Mouse (Mus musculus) forebrain, postnatal 0 days (tissue): ENCODE data around the gene Nudt3. TPM values are rescaled to one million over a fixed set of nuclear protein-coding genes. Genes with fewer than 3 reads are reported as not detected.

Experiments used
- ATAC-seq: fragments of 200-750 bp; cut with Nextera tagmentation; 2 replicates; pipeline ENCODE4 v1.8.0; 2017; ENCODE audit warnings: mild to moderate bottlenecking, moderate library complexity
- DNase-seq: peaks from one replicate; pipeline ENCODE4 v3.0.0-alpha.2; 2015
- H3K27ac ChIP-seq: fragments of 300-500 bp; sonication (generic); 2 replicates; pipeline ENCODE4 v1.5.1; 2014; ENCODE audit warnings: low read depth, mild to moderate bottlenecking, antibody characterized with exemption, low read length, moderate library complexity, mixed read lengths
- H3K27me3 ChIP-seq: fragments of 300-500 bp; sonication (generic); 2 replicates; pipeline ENCODE4 v1.6.1; 2014; ENCODE audit warnings: mild to moderate bottlenecking, low read length, mixed read lengths; ENCODE audit not compliant: insufficient read depth
- H3K36me3 ChIP-seq: fragments of 300-500 bp; sonication (generic); 2 replicates; pipeline ENCODE4 v1.6.1; 2014; ENCODE audit warnings: mild to moderate bottlenecking, moderate library complexity; ENCODE audit not compliant: insufficient read depth
- H3K4me1 ChIP-seq: fragments of 300-500 bp; sonication (generic); 2 replicates; pipeline ENCODE4 v1.6.1; 2014; ENCODE audit warnings: antibody characterized with exemption; ENCODE audit not compliant: insufficient read depth
- H3K4me2 ChIP-seq: fragments of 300-500 bp; sonication (generic); 2 replicates; pipeline ENCODE4 v1.6.1; 2014; ENCODE audit warnings: low read depth, mild to moderate bottlenecking, moderate library complexity
- H3K4me3 ChIP-seq: fragments of 300-500 bp; sonication (generic); 2 replicates; pipeline ENCODE4 v1.5.1; 2014; ENCODE audit warnings: low read depth, low read length, mixed read lengths
- H3K9ac ChIP-seq: fragments of 300-500 bp; sonication (generic); 2 replicates; pipeline ENCODE4 v1.6.1; 2014; ENCODE audit warnings: mild to moderate bottlenecking
- H3K9me3 ChIP-seq: fragments of 300-500 bp; sonication (generic); 2 replicates; pipeline ENCODE4 v1.6.1; 2016; ENCODE audit warnings: low read length
- CTCF ChIP-seq: sonication (generic); IDR thresholded peaks from 2 replicates; pipeline ENCODE4 v1.5.1; 2016; ENCODE audit warnings: antibody characterized with exemption, control low read depth, low read depth
- WGBS: fragments of 180-500 bp; shearing (Covaris S2); extraction: QIAGEN DNeasy Blood & Tissue Kit; methylation state at CpG from one replicate; pipeline ENCODE4 v1.1.7; 2014; 5-methylcytosine and 5-hydroxymethylcytosine counted together
- polyA plus RNA-seq: library from polyadenylated mRNA; unstranded; fragments of >200 nt; fragmentation: Nextera tagmentation; extraction: Ambion mirVana; gene quantifications from 2 replicates; pipeline ENCODE4 v1.2.1, GENCODE M21; 2015
- total RNA-seq: library from RNA; depleted of rRNA; stranded (reverse); fragments of >200 nt; gene quantifications from 2 replicates; pipeline ENCODE4 v1.2.3, GENCODE M21; 2014

The Nudt3 gene
- total and polyA plus RNA-seq, 2 experiments from 2014 or later, result 249 to 329 TPM

DNA sequence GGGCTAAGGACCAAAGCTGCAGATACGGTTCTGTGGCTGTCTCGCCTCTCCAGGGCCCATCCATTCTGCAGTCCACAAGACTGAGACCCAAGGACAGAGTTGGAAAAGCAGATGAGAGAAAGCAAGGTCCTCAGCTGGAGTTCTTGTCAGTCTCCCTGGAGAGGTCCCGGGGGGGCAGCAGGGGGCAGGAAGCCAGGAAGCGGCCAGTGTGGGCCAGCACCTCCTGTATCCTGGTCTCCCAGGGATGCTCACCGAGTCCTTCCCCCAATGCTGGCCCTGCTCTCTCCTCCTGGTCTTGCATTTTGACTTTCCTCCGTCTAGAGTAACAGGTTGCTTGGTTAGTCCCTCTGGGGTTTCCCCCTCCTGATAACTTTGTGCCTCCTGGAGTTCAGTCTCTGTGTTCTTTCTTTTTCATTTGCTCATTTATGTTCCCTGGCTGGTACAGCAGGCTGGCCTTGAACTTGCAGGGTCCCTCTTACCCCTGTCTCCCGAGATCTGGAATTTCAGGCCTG lies 76.7 kb downstream of the Nudt3 start:
- no peak for ATAC-seq
- Histone ChIP-seq H3K27me3 (no peaks in the 10 kb centered on the region), H3K4me1 (no peaks in the 10 kb centered on the region), H3K9ac (no peak overlapping the region), H3K4me3 (no peak overlapping the region), H3K9me3 (no peaks in the 10 kb centered on the region), H3K4me2 (no peak overlapping the region), H3K27ac (no peak overlapping the region), H3K36me3 (no peaks in the 10 kb centered on the region)
- no peak for DNase-seq
- no peak for TF ChIP-seq CTCF
- WGBS, result 64% methylated on average over 7 of the region's 7 CpGs

DNA sequence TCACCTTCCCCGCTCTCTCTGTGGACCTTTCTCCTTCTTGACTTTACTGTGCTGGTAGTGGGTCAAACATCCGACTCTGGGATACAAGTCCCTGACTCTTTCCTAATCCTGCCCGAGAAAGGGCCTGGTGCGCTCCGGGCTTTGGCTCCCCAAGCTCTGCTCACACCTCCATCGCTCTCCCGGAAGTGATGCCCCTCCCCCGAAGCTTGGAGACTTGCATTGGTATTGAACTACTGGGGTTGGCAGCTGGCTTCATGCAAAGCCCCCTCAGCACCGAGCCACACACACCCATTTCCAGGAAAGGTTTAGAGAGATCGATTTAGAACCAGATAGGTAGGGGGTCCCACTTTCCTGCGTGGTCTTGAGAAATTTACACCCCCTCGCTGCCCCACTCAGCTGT lies 77.3 kb downstream of the Nudt3 start:
- ATAC-seq, result no peak
- WGBS, result 52% methylated on average over 12 of the region's 12 CpGs
- Histone ChIP-seq H3K4me3 (no peak overlapping the region), H3K4me2 (no peak overlapping the region), H3K36me3 (no peaks in the 10 kb centered on the region), H3K4me1 (no peaks in the 10 kb centered on the region), H3K9ac (no peak overlapping the region), H3K27me3 (no peaks in the 10 kb centered on the region), H3K27ac (no peak overlapping the region), H3K9me3 (no peaks in the 10 kb centered on the region)
- DNase-seq, result no peak
- no peak for TF ChIP-seq CTCF

DNA sequence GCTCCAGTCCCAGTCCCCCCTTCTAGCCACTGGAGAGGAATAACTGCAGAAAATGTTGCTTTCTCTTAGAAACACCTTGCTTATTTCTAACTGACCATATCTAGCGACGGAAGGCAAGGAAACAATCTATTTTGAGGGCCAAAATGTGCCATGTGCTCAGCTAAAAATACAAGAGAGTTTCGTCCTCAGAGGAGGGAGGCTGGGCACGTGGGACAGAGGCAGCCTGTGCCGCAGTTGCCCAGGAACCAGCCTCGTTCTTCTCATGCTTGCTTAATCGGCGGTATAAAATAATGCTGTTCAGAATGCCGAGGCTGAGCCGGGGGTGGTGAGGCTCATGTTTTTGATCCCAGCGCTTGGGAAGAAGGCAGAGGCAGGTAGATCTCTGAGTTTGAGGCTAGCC lies 78.7 kb downstream of the Nudt3 start:
- no peaks in the 10 kb centered on the region for H3K9me3 ChIP-seq
- no peaks in the 10 kb centered on the region for H3K27me3 ChIP-seq
- H3K4me2 ChIP-seq, result no peak overlapping the region
- ATAC-seq, result no peak
- TF ChIP-seq CTCF, result no peak
- H3K36me3 ChIP-seq, result no peaks in the 10 kb centered on the region
- H3K9ac ChIP-seq, result no peak overlapping the region
- no peaks in the 10 kb centered on the region for H3K4me1 ChIP-seq
- DNase-seq, result no peak
- H3K27ac ChIP-seq, result no peak overlapping the region
- WGBS, result 76% methylated on average over 11 of the region's 11 CpGs
- no peak overlapping the region for H3K4me3 ChIP-seq

DNA sequence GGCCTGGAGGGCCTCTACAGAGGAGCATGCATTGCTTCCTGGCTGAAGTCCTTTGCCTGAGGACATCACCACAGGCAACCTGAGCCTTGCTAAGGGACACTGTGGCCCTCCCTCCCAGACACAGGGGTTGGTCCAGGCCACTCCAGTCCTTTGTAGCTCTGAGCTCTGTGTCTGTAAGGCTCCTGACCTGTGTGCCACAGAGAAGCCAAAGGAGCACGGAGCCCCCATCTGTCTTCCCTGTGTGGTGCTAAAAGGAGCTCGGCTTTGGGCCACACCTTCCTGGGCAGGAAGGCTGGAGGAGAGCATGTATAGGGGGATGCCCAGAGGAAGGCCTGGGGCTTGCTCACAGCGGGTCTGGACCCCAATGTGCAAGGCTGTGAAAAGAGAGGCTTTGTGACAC lies 81.3 kb downstream of the Nudt3 start:
- ATAC-seq (no peak), DNase-seq (no peak)
- H3K9ac ChIP-seq, result no peak overlapping the region
- H3K4me3 ChIP-seq, result no peak overlapping the region
- H3K9me3 ChIP-seq, result no peaks in the 10 kb centered on the region
- H3K27ac ChIP-seq, result no peak overlapping the region
- no peaks in the 10 kb centered on the region for H3K4me1 ChIP-seq
- no peak overlapping the region for H3K4me2 ChIP-seq
- no peak for TF ChIP-seq CTCF
- H3K36me3 ChIP-seq, result no peaks in the 10 kb centered on the region
- 89% methylated on average over 3 of the region's 3 CpGs for WGBS
- H3K27me3 ChIP-seq, result no peaks in the 10 kb centered on the region

- Histone ChIP-seq H3K27me3 (no peaks in the 10 kb centered on the region), H3K27ac (no peak overlapping the region), H3K9ac (no peak overlapping the region), H3K36me3 (no peaks in the 10 kb centered on the region), H3K4me1 (no peaks in the 10 kb centered on the region), H3K9me3 (no peaks in the 10 kb centered on the region), H3K4me3 (no peak overlapping the region), H3K4me2 (no peak overlapping the region)
- DNase-seq (no peak), ATAC-seq (no peak)
- 83% methylated on average over 2 of the region's 2 CpGs for WGBS
- no peak for TF ChIP-seq CTCF
These were observed 82.0 kb downstream of the Nudt3 start for GRCm38 (mm10) chr17:27541261-27541660.

- TF ChIP-seq CTCF, result peak; percentile 100
- Histone ChIP-seq H3K9me3 (no peaks in the 10 kb centered on the region), H3K9ac (no peak overlapping the region), H3K27ac (no peak overlapping the region), H3K4me1 (no peaks in the 10 kb centered on the region), H3K36me3 (no peaks in the 10 kb centered on the region), H3K4me2 (no peak overlapping the region), H3K4me3 (no peak overlapping the region), H3K27me3 (no peaks in the 10 kb centered on the region)
- WGBS, result 5% methylated on average over 10 of the region's 10 CpGs
- ATAC-seq (peak; percentile 79), DNase-seq (peak; percentile 92)
These were observed 88.6 kb downstream of the Nudt3 start for GRCm38 (mm10) chr17:27534718-27535117.

DNA sequence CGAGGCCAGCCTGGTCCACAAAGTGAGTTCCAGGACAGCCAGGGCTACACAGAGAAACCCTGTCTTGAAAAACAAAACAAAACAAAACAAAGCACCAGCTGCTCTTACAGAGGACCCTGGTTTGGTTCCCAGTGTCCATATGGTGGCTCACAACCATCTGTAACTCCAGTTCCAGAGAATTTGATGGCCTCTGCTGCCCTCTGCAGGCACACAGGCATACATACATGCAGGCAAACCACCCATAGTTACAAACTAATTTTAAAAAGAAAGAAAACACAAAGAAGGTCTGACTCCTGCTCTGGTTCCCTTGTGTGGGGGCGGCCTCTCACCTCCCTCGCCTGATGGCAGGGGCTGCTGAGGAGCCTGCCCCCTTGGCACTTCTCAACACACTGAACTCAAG lies 89.9 kb downstream of the Nudt3 start:
- Histone ChIP-seq H3K4me1 (no peaks in the 10 kb centered on the region), H3K9ac (no peak overlapping the region), H3K27ac (no peak overlapping the region), H3K9me3 (no peaks in the 10 kb centered on the region), H3K4me3 (no peak overlapping the region), H3K36me3 (no peaks in the 10 kb centered on the region), H3K27me3 (no peaks in the 10 kb centered on the region), H3K4me2 (no peak overlapping the region)
- peak; percentile 45; the same call in 1 of the 2 replicates for TF ChIP-seq CTCF
- no peak for ATAC-seq
- no peak for DNase-seq
- 82% methylated on average over 3 of the region's 3 CpGs for WGBS
